Mouse (Mus musculus): ENCODE measurements around the gene Ppp4r2.

Gene Ppp4r2

GRCm38 (mm10) chr6:100833355-100833754, at the start of gene Ppp4r2:
Gene Ppp4r2, plus strand, starts transcription at chr6:100833622.
- TF ChIP-seq GATA4 (IDR thresholded peaks at IDR 0.05; ENCODE audit: insufficient replicate concordance, low read length) = no peak

DNA sequence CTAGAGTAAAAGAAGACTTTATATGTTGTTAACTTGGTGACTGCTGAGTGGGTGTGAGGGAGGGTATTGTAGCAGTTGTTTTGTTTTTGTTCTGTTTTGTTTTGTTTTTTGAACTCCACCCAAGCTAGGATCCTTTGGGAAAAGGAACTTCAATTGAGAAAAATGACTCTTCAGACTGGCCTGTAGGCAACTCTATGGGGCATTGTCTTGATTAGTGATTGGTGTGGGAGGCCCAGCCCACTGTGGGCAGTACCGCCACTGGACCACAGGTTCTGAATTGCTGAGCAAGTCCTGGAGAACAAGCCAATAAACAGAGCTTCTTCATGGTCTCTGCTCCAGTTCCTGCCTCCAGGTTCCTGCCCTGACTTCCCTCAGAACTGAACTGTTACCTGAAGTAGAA, 45.7 kb upstream of the Ppp4r2 start:
- TF ChIP-seq GATA4 (IDR thresholded peaks at IDR 0.05; ENCODE audit: insufficient replicate concordance, low read length) = no peak

DNA sequence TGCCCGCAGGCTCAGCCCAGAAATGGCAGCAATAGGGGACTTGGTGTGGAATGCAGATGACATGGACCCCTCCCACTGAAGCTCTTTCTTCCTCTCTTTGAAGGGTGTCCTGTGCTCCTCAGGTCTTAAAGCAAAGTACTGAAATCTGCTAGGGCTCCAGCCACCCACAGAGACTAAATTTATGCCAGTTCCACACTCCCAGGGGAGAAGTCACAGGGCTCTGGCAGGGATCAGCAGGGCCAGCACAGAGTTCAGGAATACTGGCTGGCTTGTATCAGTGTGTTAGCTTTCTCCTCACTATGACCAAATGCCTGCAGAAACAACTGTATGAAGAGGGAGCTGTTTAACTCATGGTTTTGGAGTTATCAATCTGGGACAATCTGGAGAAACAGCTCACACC, 44.3 kb upstream of the Ppp4r2 start:
- no peak for TF ChIP-seq GATA4 (IDR thresholded peaks at IDR 0.05; ENCODE audit: insufficient replicate concordance, low read length)

GRCm38 (mm10) chr6:100792055-100792659, 41.3 kb upstream of the Ppp4r2 start:
- no peak for TF ChIP-seq GATA4 (IDR thresholded peaks at IDR 0.05; ENCODE audit: insufficient replicate concordance, low read length)

GRCm38 (mm10) chr6:100792973-100793769, 40.3 kb upstream of the Ppp4r2 start:
- TF ChIP-seq GATA4 (IDR thresholded peaks at IDR 0.05; ENCODE audit: insufficient replicate concordance, low read length) = no peak

DNA sequence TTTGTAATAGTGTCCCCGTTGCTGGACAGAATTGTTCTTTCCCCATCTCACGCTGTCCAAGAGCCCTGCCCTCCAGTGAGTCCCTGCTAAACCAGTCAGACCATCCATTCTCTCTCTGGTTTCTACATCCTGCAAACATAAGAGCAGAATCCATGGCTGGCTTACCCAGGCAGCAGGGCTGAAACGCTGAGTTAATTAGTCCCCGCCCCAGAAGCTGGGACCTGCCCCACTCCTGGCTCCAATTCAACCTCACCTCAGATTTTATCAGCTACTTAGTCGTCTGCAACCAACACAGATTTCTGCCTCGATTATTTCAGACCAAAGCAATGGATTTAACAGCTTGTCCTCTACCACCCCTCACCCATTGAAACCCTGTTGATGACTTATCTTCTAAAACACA, 37.6 kb upstream of the Ppp4r2 start:
- no peak for TF ChIP-seq GATA4 (IDR thresholded peaks at IDR 0.05; ENCODE audit: insufficient replicate concordance, low read length)

DNA sequence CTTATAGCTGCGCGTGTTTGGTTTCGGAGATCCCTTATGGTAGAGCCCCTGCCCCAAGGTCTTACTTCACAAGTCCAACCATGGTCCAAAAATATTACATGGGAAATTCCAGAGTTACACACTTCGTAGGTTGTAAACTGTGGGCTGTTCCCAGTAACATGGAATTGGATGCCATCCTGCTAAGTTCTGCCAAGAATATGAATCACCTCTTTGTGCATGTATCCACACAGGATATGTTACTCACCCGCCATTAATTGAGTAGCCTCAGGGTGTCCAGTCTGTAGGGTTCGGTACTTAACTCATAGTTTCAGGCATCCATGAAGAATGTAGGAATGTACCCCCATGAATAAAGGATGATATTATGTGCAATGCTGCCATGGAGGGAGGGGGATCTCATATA, 34.1 kb upstream of the Ppp4r2 start:
- no peak for TF ChIP-seq GATA4 (IDR thresholded peaks at IDR 0.05; ENCODE audit: insufficient replicate concordance, low read length)

DNA sequence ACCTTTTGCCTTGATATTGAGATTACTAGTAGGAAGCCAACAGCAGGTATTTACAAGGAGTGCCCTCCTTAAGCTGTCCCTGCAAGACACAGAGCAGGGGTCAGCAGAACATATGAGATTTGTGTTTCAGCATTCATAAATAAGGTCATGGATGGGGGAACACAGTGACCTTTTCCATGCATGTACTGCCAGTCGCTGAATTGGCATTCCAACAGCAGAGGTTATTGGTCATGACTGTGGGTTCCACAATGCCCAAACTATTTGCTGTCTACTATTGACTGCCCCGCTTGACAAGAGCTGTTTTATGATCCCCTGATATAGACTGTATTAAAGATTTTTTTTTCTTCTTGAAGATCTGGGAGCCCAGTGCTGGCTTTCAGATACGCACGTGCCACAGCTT, 33.7 kb upstream of the Ppp4r2 start:
- TF ChIP-seq GATA4 (IDR thresholded peaks at IDR 0.05; ENCODE audit: insufficient replicate concordance, low read length) = no peak

DNA sequence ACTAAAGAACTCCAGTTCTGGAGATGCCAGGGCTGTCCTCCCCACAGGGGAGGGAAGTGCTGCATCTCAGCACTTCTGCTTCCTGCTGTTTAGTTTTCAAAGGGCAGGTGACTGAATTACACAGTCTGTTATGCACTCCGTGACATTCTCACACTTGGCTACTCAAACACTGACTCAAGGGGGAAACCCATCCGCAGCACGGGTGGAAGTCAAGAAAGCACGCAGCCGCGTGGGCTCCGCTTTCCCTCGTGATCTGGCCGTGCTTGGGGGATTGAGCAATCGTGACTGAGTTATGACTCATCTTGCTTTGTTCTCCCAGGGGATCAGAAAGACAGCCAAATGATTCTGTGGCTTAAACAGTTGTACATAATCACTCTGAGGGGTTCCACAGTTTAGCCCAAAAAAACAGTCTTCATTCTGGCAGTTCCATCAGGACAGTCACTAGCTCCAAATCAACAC, 32.9 kb upstream of the Ppp4r2 start:
- TF ChIP-seq GATA4 (IDR thresholded peaks at IDR 0.05; ENCODE audit: insufficient replicate concordance, low read length) = no peak

DNA sequence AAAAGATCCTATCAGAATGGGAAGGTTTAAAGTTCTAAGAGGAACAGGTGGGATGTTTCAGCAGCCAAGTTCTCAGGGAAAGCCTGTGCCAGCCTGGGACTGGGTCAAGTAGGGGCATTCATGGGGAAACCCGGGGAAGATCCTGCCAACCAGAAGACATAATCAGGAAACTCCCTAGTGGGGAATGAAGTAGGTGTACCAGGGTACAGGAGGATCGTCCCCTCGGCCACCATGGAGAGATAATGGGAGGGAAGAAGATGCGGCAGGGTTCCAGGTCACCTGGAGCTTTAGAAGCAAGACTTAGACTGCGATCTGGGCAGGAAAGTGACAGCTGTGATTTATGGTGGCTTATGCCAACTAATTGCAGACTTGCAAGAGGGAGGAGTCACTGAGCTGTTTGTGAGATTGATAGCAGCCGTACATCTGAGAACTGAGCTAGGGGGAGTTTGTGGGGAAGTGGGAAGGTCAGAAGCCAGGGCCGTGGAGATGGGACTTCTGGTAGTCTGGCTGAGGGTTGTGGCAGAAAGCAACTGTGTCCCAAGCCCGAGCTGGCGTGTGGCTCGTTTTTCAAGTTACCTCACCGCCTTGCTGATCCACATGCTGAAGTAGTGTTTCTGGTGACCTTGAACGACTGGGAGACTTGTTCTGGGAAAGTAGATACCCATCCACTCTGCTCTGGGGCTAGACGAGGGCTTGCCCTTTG, 30.9 kb upstream of the Ppp4r2 start:
- no peak for TF ChIP-seq GATA4 (IDR thresholded peaks at IDR 0.05; ENCODE audit: insufficient replicate concordance, low read length)

DNA sequence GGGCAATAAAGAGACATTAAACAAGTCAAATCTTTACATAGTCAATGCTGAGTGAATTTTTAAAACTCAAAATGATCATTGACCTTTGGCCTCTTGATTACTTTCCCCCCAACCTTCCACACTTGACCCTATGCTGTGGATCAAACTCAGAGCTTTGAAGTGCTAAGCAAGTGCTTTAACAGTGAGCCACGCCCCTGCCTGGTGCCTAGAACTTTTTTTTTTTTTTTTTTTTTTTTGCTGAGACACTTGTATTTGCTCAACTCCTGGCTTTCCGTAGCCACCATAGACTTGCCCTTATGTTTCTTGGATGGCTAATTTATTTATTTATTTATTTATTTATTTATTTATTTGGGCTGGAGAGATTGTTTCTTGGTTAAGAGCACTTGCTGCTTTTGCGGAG, 30.2 kb upstream of the Ppp4r2 start:
- no peak for TF ChIP-seq GATA4 (IDR thresholded peaks at IDR 0.05; ENCODE audit: insufficient replicate concordance, low read length)

DNA sequence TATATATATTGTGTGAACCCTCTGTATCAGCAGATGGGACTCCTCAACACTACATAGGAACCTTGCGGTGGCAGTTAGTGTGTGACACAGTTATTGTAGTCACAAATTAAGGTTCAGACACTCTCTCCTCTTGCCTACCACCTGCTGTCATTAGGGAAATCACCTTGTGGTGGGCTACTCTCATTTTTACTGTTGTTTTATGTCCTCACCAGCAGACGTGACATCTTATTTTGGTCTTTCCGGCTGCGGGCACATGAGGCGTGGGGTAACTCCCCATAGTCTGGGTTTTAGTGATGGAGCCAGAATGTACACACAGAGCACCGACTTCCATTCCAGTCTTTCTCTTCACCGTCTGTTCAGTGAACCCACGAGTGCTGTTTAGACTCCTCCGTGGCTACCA, 26.2 kb upstream of the Ppp4r2 start:
- TF ChIP-seq GATA4 (IDR thresholded peaks at IDR 0.05; ENCODE audit: insufficient replicate concordance, low read length) = no peak

- TF ChIP-seq GATA4 (IDR thresholded peaks at IDR 0.05; ENCODE audit: insufficient replicate concordance, low read length) = no peak
Observed at GRCm38 (mm10) chr6:100807746-100808145, 25.7 kb upstream of the Ppp4r2 start.

GRCm38 (mm10) chr6:100808221-100808778, 25.1 kb upstream of the Ppp4r2 start:
- TF ChIP-seq GATA4 (IDR thresholded peaks at IDR 0.05; ENCODE audit: insufficient replicate concordance, low read length) = no peak

DNA sequence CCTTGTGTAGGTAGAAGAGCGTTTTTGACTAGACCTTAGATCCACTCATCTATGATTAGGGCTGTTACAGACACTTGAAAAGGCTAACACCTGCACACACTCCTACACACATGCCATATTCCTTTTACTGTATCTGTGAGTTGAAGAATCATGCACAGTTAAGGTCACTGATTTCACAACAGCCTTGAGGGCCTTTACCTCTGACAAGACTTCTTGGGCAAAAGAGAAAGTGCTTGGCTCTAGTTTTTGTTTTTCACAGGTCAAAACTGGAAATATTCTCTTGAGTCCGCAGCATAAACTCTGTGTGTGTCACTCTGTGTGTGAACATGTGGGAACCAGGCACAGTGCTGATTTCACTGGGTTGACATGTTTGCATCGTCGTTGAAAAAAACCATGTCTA, 23.3 kb upstream of the Ppp4r2 start:
- no peak for TF ChIP-seq GATA4 (IDR thresholded peaks at IDR 0.05; ENCODE audit: insufficient replicate concordance, low read length)

- TF ChIP-seq GATA4 (IDR thresholded peaks at IDR 0.05; ENCODE audit: insufficient replicate concordance, low read length) = no peak
Observed at GRCm38 (mm10) chr6:100811731-100812130, 21.7 kb upstream of the Ppp4r2 start.

Data from liver, adult (tissue).